Mouse (Mus musculus) midbrain, embryonic 10.5 days (tissue): Measurements from ENCODE around the gene Amigo3. TPM values are rescaled to one million over a fixed set of nuclear protein-coding genes. Genes with fewer than 3 reads are reported as not detected.
"Not testable (repeated sequence)": the region's sequence is repeated elsewhere in the genome, so short reads cannot be mapped to it uniquely, and the experiment has no call there.

Source experiments
- DNase-seq: peaks from one replicate; pipeline ENCODE4 v3.0.0-alpha.2; 2017; ENCODE audit warnings: low spot score
- H3K27ac ChIP-seq: fragments of 300-500 bp; sonication (generic); replicated peaks from 2 replicates; pipeline ENCODE4 v1.5.1; 2016; ENCODE audit warnings: mild to moderate bottlenecking
- H3K27me3 ChIP-seq: fragments of 300-500 bp; sonication (generic); 2 replicates; pipeline ENCODE4 v1.6.1; 2016; ENCODE audit warnings: low read depth, mild to moderate bottlenecking; ENCODE audit not compliant: poor library complexity, severe bottlenecking
- H3K36me3 ChIP-seq: fragments of 300-500 bp; sonication (generic); 2 replicates; pipeline ENCODE4 v1.6.1; 2016; ENCODE audit warnings: mild to moderate bottlenecking, moderate library complexity
- H3K4me1 ChIP-seq: fragments of 300-500 bp; sonication (generic); 2 replicates; pipeline ENCODE4 v1.6.1; 2016
- H3K4me3 ChIP-seq: fragments of 300-500 bp; sonication (generic); 2 replicates; pipeline ENCODE4 v1.5.1; 2016; ENCODE audit warnings: mild to moderate bottlenecking, moderate library complexity
- H3K9me3 ChIP-seq: fragments of 300-500 bp; sonication (generic); replicated peaks from 2 replicates; pipeline ENCODE4 v1.6.1; 2016; ENCODE audit warnings: mild to moderate bottlenecking
- WGBS: fragments of 180-500 bp; shearing (Covaris S2); methylation state at CpG from one replicate; pipeline ENCODE4 v1.1.7; 2016; 5-methylcytosine and 5-hydroxymethylcytosine counted together
- polyA plus RNA-seq: library from polyadenylated mRNA; unstranded; fragments of >200 nt; fragmentation: Nextera tagmentation; extraction: Ambion mirVana; gene quantifications from 2 replicates; pipeline ENCODE4 v1.2.1, GENCODE M21; 2016

Gene Amigo3
- 2.6 and 3.8 TPM in 2 replicates for polyA plus RNA-seq

GRCm38 (mm10) chr9:108052885-108053664 is at the start of gene Amigo3:
TSS of gene Amigo3 (plus strand) at chr9:108053159.
- Histone ChIP-seq H3K4me1 (peaks cover 27% of the 10 kb centered on the region), H3K27ac (no peak within 1 kb of the TSS), H3K9me3 (no peaks in the 10 kb centered on the region), H3K4me3 (peak within 1 kb of the TSS; percentile 35), H3K36me3 (peaks cover 71% of the 10 kb centered on the region), H3K27me3 (no peaks in the 10 kb centered on the region)
- peak; percentile 93 for DNase-seq
- WGBS: 58% methylated on average over 20 of the region's 20 CpGs

- peak; percentile 25 for DNase-seq
- peak overlapping the region; percentile 96 for H3K27ac ChIP-seq
- no peaks in the 10 kb centered on the region for H3K27me3 ChIP-seq
- H3K36me3 ChIP-seq: peaks cover 16% of the 10 kb centered on the region
- peaks cover 31% of the 10 kb centered on the region for H3K4me1 ChIP-seq
- WGBS: 26% methylated on average over 8 of the region's 8 CpGs
- H3K4me3 ChIP-seq: peak overlapping the region; percentile 97
- H3K9me3 ChIP-seq: no peaks in the 10 kb centered on the region
Observed at GRCm38 (mm10) chr9:108003531-108003890, 49.4 kb upstream of the Amigo3 start.

- Histone ChIP-seq H3K36me3 (peaks cover 44% of the 10 kb centered on the region), H3K9me3 (no peaks in the 10 kb centered on the region), H3K4me3 (no peak overlapping the region), H3K27ac (no peak overlapping the region), H3K27me3 (no peaks in the 10 kb centered on the region), H3K4me1 (peaks cover 22% of the 10 kb centered on the region)
- 88% methylated on average over 5 of the region's 5 CpGs for WGBS
- DNase-seq: no peak
Observed at GRCm38 (mm10) chr9:108008041-108008440, 44.9 kb upstream of the Amigo3 start.

GRCm38 (mm10) chr9:108010385-108010784 is 42.6 kb upstream of the Amigo3 start:
- H3K4me3 ChIP-seq: no peak overlapping the region
- peaks cover 52% of the 10 kb centered on the region for H3K36me3 ChIP-seq
- H3K27me3 ChIP-seq: no peaks in the 10 kb centered on the region
- H3K9me3 ChIP-seq: no peaks in the 10 kb centered on the region
- DNase-seq: no peak
- no peak overlapping the region for H3K27ac ChIP-seq
- H3K4me1 ChIP-seq: 0 out of 2 replicates have a peak, but pooled peaks cover under 1% of the 10 kb centered on the region

GRCm38 (mm10) chr9:108013577-108013976 is 39.4 kb upstream of the Amigo3 start:
- H3K27ac ChIP-seq, H3K4me1 ChIP-seq, DNase-seq, H3K9me3 ChIP-seq, H3K27me3 ChIP-seq, H3K4me3 ChIP-seq: not testable (repeated sequence)
- peaks cover 62% of the 10 kb centered on the region for H3K36me3 ChIP-seq
- WGBS: 97% methylated on average over 2 of the region's 2 CpGs

- Histone ChIP-seq H3K36me3 (peaks cover 44% of the 10 kb centered on the region), H3K27me3 (no peaks in the 10 kb centered on the region), H3K4me1 (no peaks in the 10 kb centered on the region), H3K9me3 (no peaks in the 10 kb centered on the region), H3K27ac (no peak overlapping the region), H3K4me3 (no peak overlapping the region)
- no peak for DNase-seq
- WGBS: 85% methylated on average over 3 of the region's 3 CpGs
Observed at GRCm38 (mm10) chr9:108017127-108017526, 35.8 kb upstream of the Amigo3 start.

- H3K27ac ChIP-seq: no peak overlapping the region
- no peaks in the 10 kb centered on the region for H3K4me1 ChIP-seq
- H3K9me3 ChIP-seq: no peaks in the 10 kb centered on the region
- no peak for DNase-seq
- 96% methylated on average over 1 of the region's 1 CpGs for WGBS
- H3K27me3 ChIP-seq: no peaks in the 10 kb centered on the region
- peaks cover 36% of the 10 kb centered on the region for H3K36me3 ChIP-seq
- H3K4me3 ChIP-seq: no peak overlapping the region
Observed at GRCm38 (mm10) chr9:108020741-108021140, 32.2 kb upstream of the Amigo3 start.

- WGBS: 88% methylated on average over 3 of the region's 3 CpGs
- Histone ChIP-seq H3K27me3 (no peaks in the 10 kb centered on the region), H3K4me3 (no peak overlapping the region), H3K4me1 (no peaks in the 10 kb centered on the region), H3K27ac (no peak overlapping the region), H3K36me3 (peaks cover 47% of the 10 kb centered on the region), H3K9me3 (peaks cover 7% of the 10 kb centered on the region; the same call in 1 of the 2 replicates)
- no peak for DNase-seq
Observed at GRCm38 (mm10) chr9:108023216-108023615, 29.7 kb upstream of the Amigo3 start.

- H3K36me3 ChIP-seq: peaks cover 70% of the 10 kb centered on the region
- no peaks in the 10 kb centered on the region for H3K4me1 ChIP-seq
- no peak overlapping the region for H3K4me3 ChIP-seq
- peaks cover 7% of the 10 kb centered on the region; the same call in 1 of the 2 replicates for H3K9me3 ChIP-seq
- DNase-seq: no peak
- no peak overlapping the region for H3K27ac ChIP-seq
- WGBS: 92% methylated on average over 3 of the region's 3 CpGs
- no peaks in the 10 kb centered on the region for H3K27me3 ChIP-seq
Observed at GRCm38 (mm10) chr9:108026584-108026983, 26.4 kb upstream of the Amigo3 start.

GRCm38 (mm10) chr9:108027867-108028266 is 25.1 kb upstream of the Amigo3 start:
- no peak overlapping the region for H3K27ac ChIP-seq
- no peaks in the 10 kb centered on the region for H3K27me3 ChIP-seq
- H3K4me3 ChIP-seq: no peak overlapping the region
- WGBS: 94% methylated on average over 3 of the region's 3 CpGs
- H3K4me1 ChIP-seq: no peaks in the 10 kb centered on the region
- peaks cover 7% of the 10 kb centered on the region; the same call in 1 of the 2 replicates for H3K9me3 ChIP-seq
- H3K36me3 ChIP-seq: peaks cover 83% of the 10 kb centered on the region
- no peak for DNase-seq

- WGBS: 92% methylated on average over 5 of the region's 5 CpGs
- H3K36me3 ChIP-seq: peaks cover 88% of the 10 kb centered on the region
Observed at GRCm38 (mm10) chr9:108032126-108032525, 20.8 kb upstream of the Amigo3 start.

GRCm38 (mm10) chr9:108035331-108036156 is 17.4 kb upstream of the Amigo3 start:
- no peak overlapping the region for H3K27ac ChIP-seq
- DNase-seq: no peak
- H3K9me3 ChIP-seq: no peaks in the 10 kb centered on the region
- no peaks in the 10 kb centered on the region for H3K27me3 ChIP-seq
- H3K4me1 ChIP-seq: no peaks in the 10 kb centered on the region
- H3K36me3 ChIP-seq: peaks cover 87% of the 10 kb centered on the region
- H3K4me3 ChIP-seq: no peak overlapping the region
- WGBS: 97% methylated on average over 2 of the region's 2 CpGs

More at GRCm38 (mm10) chr9:108032126-108032525, 20.8 kb upstream of the Amigo3 start:
- no peak for DNase-seq
- no peaks in the 10 kb centered on the region for H3K4me1 ChIP-seq
- H3K9me3 ChIP-seq: peaks cover 7% of the 10 kb centered on the region; the same call in 1 of the 2 replicates
- H3K27me3 ChIP-seq: no peaks in the 10 kb centered on the region
- H3K27ac ChIP-seq: no peak overlapping the region
- H3K4me3 ChIP-seq: no peak overlapping the region
